Mouse (Mus musculus): Measurements from ENCODE around the gene Sec14l3. TPM values are rescaled to one million over a fixed set of nuclear protein-coding genes. Genes with fewer than 3 reads are reported as not detected.

Sec14l3 gene
- total RNA-seq, 2 experiments from 2014 or later: not detected

DNA sequence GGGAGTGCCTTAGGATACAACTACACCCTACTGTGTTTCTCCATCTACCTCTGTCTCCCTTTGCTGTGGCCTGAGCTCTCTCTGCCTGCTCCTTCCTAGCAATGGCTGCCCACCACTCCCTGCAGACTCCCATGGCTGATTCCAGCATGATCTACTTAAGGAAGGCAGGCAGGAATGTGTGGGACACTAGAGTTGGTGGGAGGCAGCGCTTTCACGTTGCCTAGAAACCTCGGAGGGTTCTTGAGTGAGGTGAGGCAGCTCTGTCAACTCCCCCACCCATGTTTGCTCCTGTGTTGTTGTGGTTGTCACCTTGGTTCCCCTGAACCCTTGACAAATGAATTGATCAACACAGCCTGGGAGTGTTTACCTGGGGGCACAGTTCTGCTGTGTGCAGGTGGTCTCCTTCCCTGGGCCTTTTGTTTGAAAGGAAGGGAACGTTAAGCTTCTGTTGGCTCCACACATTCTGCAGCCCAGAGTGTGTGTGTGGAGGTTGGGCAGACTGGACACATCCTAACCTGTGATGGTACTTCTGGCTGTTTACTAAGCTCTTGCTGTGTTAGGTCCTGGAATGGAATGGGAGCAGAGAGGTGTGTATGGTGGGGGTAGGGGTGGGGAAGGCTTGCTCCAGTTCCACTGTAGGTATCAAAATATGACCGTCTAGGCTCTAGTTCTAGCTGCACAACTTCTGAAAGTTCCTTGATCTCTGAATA, 3.6 kb upstream of the Sec14l3 start:
- DNase-seq (ENCODE audit: low spot score): no peak

DNA sequence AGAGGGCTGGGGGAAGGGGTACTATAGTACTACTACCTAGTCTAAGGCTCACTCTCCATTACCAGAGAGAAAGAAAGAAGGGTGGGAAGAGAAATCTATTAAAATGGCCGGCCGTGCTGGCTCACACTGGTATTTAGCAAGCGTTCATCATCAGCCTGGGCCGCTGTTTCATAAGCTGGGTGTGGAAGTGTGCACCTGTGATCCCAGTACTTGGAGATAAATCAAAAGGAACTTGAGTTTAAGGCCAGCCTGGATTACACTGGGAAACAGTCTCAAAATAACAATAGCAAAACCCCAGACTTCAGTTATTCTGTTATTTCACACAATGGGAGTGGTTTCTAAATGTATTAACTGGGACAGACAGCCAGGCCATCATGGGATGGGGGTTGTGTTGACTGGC, 2.1 kb upstream of the Sec14l3 start:
- no peak for DNase-seq (ENCODE audit: low spot score)

DNA sequence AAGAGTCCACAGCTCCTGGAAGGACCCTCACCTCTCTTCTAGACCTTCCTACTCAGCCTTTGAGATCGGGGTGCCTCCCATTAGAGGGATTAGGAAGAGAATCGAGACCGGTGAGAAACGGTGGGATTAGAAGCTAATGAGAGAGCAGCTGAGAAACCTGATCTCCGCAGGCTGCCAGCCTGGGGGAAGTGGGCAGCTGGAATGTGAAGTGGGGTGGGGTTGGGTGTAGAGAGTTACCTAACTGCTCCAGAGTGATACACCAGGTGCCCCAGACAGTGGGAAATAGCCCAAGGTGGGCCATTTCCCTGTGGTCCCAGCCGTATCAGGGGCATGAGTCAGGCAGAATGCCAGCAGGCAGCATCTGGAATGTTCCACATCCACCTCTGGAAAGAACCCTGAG, 1.7 kb upstream of the Sec14l3 start:
- no peak for DNase-seq (ENCODE audit: low spot score)

DNA sequence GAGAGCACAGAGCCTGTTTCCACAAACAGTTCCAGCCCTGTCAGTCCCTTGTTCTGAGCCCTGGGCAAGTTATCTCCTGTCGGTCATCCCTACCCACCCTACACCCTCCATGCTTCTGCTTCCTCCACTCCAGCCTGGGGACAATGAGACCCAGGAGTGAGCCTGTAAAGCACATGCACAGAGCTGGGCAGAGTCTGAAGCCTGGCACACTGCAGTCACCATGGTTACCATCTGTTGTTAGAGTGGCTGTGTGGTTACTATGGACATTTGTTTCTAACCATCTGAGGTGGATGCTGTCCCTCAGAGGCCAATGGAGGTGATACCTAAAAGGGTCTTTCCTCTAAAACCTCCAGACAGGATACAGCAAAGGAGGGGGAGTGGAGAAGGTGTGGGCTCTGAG, 5.0 kb downstream of the Sec14l3 start:
- no peak for DNase-seq (ENCODE audit: low spot score)

DNA sequence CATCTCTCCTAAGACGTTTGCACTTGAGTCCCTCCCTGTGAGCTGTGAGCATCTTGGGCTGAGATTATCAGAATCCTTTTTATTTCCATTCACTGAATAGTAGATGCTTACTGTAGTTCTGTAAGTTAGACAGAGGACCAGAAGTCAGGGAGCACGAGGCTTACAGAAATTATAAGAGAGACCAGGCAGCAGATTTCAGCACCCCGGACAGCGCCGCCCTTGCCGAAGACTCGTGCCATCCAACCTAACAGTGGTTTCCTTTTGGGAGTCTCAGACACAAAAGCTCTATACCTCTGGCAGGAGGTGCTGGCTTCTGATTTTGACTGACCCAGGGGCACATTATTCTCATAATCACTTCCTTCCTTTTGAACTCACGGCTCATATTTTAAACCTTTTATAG, 12.0 kb downstream of the Sec14l3 start:
- DNase-seq (ENCODE audit: low spot score): no peak

DNA sequence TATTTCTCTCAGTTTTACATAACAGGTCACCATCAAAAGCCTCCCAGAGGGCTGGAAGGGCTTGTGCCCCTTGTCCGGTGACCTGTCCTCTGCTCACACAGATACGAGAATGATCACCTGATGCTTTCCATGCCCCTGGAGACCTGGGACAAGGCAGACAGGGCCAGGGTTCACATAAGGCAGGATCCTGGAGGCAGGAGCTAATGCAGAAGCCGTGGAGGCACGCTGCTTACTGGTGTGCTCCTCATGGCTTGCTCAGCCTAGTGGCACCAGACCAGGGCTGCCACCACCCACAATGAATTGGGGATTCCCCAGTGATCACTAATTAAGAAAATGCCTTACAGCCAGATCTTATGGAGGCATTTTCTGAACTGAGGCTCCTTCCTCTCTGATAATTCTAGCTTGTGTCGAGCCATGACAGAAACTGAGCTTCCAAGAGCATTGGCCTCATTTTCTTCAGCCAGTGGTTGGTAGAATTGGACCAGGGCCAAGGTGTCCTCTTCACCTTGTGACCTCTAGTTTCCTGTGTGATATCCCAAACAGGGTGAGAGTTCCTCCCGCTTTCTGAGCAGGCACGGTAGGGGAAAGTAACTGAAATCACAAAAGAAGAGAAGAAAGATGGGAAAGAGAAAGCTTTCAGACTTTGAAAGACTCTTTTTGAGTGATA, 13.8 kb downstream of the Sec14l3 start:
- no peak for DNase-seq (ENCODE audit: low spot score)

DNA sequence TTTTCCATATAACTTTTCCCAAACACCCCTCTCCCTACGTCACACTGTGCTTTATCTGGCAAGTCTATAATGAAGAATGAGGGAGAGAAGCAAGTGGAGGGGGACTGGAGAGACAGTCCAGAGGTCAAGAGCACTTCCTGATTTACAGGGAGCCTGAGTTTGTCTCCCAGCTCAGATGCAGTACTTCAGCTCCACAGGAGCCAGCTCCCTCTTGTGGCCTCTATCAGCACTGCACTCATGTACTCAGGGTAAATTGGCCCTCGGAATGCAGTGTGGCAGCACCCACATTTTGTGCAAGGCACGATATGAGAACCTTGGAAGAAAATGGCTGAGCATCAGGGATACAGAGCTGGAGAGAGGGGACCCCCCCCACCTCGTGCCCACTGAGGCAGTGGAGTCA, 15.6 kb downstream of the Sec14l3 start:
- DNase-seq (ENCODE audit: low spot score): peak; percentile 35

DNA sequence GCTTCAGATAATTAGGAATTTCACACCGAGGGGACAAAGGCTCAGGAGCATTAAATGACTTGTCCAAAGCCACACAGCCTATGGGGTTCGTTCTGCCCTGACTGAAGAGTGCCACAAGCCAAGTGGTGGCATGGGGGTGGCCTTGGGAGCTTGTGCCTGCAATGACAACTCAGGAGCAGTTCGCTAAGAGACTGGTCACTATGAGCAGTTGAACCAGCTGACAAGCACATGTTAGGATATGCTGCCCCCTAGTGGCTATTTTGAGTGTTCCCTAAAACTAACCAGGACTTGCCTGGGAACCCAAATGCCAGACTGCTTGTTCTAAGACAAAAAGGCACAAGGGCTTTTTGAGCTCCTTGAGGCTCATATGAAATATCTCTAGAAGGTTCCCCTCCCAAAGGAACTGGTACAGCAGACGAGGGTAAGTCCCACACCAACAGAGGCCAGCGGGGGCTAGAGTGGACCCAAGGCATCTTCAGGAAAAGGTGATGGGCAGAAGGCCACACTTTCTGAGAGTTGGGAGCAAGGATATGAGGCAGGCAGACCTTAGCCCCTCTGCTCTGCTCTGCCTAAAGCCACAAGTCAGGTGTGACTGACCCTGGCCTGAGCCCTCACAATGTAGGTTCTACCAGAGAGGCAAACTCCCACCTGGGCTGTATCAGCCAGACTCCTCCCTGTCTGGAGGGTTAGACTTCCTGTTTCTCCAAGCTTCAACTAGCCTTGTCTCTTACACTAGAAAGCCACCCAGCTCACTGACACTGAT, 18.9 kb downstream of the Sec14l3 start:
- DNase-seq (ENCODE audit: low spot score): peak; percentile 65

DNA sequence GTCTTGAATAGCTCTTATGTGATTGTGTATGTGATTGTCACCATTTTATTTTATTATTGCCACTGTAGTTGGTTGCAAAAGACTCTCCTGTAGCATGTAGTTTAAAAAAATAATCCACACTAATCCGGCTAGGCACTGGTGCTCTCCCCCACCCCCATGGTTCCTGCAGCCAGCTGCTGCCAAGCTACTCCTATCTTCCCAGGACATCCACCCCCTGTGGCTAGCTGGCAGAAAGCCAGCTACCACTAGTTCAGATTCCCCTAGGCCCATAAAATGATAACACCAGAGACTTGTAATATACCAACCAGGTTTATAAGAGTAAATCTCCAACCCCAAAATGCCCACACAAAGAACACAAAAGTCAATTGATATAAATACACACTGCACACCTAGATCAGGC, 21.6 kb downstream of the Sec14l3 start:
- DNase-seq (ENCODE audit: low spot score): no peak

DNA sequence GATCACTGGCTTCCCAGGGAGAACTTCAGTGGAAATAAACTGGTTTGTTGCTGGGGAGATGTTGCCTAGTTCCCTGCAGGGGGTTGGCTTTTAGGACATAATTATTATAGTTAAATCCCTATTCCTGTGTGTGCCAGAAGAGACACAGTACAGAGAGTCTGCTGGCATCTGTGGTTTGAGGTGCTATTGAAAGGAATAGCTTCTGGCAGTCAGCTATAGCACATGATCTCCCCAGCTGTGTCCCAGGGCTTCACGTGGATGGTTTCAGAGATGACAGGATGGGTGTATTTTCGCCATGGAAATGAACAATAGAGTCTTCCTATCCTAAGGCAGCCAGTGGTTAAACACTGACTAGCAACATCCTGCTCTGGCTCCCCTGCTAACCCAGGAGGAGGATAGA, 22.6 kb downstream of the Sec14l3 start:
- DNase-seq (ENCODE audit: low spot score): no peak

DNA sequence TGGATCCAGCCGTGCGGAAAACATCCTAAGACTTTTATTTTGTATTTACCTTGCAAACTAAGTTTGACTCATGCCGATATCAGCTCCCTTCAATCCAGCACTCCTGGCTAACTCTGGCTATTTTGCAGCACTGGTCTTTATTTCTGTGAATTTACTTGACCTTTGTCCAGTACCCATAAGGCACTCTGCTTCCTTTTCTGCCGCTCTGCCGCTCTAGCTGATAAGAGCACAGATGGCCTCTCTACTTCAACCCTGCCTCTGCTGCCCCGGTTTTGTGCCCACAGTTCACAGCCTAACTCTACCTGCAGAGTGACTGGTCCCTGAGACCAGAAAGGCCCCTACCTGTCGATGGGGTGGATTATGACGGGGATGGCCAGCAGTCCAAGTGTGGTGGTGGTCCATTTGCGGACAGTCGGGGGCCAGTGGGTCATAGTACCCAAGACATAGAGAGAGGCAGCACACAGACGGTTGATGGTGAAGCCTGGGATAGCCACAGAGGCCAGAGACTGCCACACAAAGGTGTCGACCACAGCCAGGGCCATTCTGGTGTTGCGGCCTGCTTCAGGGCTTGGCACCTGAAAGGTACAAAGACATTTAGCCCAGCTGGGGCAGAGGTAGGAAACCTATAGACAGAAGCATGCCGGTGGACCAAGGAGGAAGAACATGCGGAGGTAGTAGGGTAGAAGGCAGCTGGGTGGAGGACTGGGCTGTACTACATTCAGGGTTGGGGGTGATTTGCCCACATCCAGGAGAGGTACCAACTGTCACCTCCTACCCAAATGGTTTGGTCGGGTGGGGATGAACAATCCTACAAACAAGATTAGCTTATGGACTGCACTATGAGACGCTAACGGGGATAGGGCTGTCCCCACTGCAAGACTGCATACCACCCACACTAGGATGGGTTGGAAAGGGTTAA, 29.1 kb downstream of the Sec14l3 start:
- DNase-seq (ENCODE audit: low spot score): no peak

DNA sequence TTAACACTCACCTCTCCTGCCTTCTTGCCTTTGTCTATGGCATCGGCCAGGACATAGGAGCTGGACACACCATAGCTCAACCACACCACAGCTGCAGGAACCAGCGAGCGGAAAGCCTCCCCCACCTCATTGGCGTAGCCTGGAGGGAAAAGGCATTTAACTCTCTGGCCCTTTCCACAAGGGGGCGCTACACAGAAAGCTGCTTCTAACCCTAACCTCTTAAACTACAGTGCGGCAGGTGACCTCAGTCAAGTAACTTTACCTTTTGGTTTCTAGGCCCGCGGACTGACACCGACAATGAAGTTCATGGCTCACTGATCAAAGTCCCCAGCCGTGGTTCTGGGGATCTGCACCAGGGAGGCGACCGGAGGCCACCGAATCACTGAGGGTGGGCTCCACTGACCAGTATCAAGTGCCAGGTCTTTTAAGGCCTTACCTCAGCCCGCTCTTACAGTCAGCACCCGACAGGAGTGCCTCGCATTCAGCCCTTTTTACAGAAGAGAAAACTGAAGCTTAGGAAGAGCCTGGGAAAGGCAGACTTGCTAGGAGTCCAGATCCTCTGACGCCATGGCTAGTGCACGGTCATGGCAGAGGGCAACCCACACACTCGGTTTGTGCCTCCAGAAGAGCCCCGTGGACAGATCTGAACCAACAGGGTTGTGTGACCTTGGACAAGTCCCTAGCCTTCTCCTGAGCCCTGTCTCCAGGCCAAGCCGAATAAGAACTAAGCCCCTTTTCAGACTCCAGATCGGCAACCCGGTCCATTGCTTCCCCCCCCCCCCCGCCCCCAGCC, 29.9 kb downstream of the Sec14l3 start:
- DNase-seq (ENCODE audit: low spot score): peak; percentile 68

DNA sequence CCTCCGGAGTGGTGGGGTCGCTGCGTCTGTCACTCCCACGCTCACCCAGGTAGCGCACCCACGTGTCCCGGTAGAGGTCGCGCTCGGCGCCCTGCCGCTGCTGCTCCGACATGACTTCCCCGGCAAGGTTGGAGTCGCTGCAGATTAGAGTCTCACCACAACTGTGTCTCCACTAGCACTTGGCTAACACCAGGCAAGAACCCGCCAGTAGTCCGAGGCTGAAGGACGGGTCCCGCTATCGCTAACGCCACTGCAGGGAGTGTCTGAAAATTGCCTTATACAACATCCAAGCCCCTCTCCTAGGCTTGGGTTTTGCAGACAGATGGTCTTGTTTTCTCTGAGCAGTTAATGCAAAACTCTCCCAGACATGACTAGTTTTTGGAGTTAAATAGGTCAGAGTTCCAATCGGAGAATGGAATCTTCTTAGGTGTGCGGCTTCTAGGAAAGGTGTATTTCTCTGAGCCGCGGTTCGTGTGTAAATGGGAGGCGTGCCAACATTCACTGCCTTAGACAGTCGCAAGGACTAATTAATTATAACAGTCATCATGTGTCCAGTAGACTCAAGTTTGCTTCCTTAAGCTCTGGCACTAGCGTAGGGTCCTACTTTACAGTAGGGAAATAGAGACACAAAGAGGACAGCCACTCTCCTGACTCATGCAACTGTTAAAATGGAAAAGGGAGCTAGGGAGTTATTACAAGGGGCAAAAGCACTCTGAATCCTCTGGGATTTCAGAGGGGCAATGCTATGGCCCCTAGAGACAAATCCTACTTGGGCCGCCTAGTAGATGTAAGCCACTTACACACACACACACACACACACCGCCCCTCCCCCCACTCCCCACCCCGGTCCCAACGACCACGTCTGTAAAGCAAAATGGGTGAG, 30.8 kb downstream of the Sec14l3 start, which contains the start of gene Mtfp1:
TSS of gene Mtfp1 (minus strand) at position 275 of the 883 bp plus-strand sequence.
- peak; percentile 60 for DNase-seq (ENCODE audit: low spot score)

DNA sequence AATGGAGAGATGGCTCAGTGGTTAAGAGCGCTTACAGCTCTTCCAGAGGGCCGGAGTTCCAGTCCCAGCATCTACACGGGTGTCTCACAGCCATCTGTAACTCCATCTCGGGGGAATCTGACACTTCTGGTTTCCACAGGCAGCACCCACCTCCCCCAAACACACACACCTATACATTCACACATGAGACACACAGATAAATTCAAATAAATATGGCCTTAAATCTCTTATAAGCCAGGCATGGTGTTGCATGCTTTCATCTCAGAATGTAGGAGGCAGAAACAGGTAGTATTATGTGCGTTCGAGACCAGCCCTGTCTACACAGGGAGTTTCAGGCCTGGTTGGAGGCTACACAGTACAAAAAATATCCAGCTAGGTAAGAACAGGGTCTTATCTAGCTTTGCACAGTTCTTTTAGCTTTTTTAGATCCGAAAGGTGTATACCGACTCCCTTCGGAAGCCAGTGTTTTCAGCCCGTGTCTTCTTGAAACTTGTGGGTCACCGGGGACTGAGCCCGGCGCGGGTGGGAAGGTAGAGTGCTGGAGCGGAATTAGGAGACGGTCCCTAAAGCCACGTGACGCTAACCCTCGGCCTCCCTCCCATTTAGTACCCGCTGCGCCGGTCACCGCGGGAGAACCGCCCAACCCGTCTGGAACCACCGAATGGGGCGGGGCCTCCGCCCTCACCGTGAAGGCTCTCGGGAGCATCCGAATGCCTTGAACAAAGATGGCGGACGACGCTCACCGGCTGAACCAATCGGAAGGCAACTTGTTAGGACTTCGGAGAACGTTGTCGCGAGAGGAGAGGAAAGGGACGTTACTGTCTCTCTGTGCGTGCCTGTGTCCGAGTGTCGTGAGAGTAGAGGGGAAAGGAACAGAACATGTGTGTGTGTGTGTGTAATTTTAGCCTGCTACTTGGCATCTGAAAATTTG, 31.7 kb downstream of the Sec14l3 start:
- DNase-seq (ENCODE audit: low spot score): peak; percentile 99

DNA sequence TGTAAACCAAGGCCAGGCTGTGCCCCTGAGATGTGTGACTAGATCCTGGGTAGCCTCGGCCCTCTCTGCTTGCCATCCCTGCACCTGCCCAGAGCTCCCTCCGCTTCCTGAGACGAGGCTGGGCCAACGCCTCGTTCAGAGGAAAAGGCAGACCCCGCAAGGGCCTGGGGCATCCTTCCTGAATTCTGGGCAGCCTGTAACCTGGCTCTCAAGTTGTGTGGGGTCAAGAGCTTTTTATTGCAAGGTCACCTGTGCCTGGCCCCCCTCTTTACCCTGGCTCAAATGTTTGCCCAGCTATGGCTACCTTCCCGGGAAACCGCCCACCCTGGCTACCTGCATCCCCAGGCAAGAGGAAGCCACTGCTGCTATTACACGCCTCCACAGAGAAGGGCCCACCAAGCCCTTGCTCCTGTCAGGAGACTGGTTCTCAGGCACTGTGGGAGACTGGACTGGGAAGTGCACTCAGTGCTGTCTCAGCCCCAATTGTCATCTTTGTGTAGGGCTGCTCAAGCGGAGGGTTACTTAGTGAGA, 32.5 kb downstream of the Sec14l3 start:
- DNase-seq (ENCODE audit: low spot score): no peak

DNA sequence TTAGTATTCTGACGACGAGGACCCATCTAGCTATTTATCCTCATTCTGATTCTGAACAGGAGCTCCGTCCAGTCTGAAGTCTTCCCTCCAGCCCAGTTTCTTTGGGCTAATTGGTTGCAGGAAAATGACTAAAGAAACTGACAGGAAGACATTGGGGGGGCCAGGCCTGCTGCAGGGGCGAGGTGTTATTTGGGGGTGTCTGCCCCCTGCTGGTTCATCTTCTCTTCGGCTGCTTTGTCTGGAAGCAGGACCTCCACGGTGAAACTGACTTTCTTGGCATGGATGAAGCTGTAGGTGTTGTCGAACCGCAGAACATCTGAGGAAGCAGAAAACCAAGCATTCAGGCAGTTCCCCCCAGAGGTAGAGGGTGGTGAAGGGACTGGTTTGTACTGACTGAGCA, 33.5 kb downstream of the Sec14l3 start:
- DNase-seq (ENCODE audit: low spot score): no peak

DNA sequence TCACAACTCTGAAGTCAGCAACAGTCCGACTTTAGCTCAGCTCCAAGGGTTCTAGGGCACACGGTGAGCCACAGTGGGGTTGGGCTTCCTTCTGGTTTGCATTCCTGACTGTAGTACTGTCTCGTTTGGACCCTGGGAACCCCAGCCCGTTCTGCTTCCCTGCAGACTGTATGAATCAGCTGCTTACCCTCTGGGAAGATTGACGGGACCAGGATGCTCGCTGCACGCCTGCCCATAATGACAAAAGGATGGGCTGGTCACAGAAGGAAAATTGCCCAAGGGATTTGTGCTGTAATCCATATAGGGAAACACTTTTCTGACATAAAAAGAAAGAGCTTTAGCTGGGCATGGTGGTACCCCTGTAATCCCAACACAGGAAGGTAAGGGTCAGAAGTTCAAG, 34.2 kb downstream of the Sec14l3 start:
- DNase-seq (ENCODE audit: low spot score): no peak

DNA sequence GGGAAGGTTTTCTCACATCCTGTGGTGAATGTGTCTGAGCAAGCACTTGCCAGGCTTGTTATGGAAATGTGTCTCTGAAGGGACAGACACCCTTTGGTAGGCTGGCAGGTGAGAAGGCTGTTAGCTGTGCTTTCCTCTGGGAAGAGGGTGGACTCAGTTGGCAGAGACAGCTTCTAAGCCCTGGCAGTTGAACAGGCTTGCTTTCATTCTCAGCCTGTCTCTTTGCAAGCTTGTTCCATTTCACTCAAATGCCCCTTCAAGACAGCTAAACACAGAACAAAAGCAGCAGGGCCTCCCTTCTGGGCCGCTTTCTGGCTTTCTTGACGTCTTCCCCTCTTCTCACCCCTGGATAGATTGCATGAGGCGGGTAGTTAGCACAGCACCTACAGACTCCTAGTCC, 34.8 kb downstream of the Sec14l3 start:
- no peak for DNase-seq (ENCODE audit: low spot score)

Data from gastrocnemius, adult 18-20 months (tissue).